Mouse (Mus musculus) cerebellum, adult 2 months (tissue): ENCODE measurements around the gene Kcnj6.

Experiments
- CTCF ChIP-seq: fragments of 200-500 bp; IDR thresholded peaks from 2 replicates; pipeline ENCODE4 v1.5.1; 2011; ENCODE audit warnings: low read depth, mild to moderate bottlenecking, control low read depth, low read length, moderate library complexity, borderline replicate concordance; ENCODE audit not compliant: insufficient read depth
- POLR2A ChIP-seq: fragments of 200-500 bp; IDR thresholded peaks from 2 replicates; pipeline ENCODE4 v1.6.1; 2011; ENCODE audit warnings: low read length, control low read depth, borderline replicate concordance; ENCODE audit not compliant: insufficient read depth

GRCm38 (mm10) chr16:94821610-94822009, 175.9 kb downstream of the Kcnj6 start:
- no peak for TF ChIP-seq CTCF
- no peak for TF ChIP-seq POLR2A
